Mouse (Mus musculus): ENCODE results near the gene AC109138.7. TPM values are rescaled to one million over a fixed set of nuclear protein-coding genes. Genes with fewer than 3 reads are reported as not detected.
A peak's percentile ranks its signal among the peaks of the same experiment; 100 is the strongest.

Gene AC109138.7
- not detected in 2 replicates for polyA plus RNA-seq (2015; fragmentation: Nextera tagmentation; extraction: Ambion mirVana)

GRCm38 (mm10) chr19:4214071-4214770 lies at the start of gene AC109138.7, which contains the start of gene Clcf1:
Gene AC109138.7, plus strand, starts transcription at chr19:4214357.
Gene Clcf1, plus strand, starts transcription at chr19:4214238.
- Histone ChIP-seq H3K4me3 (ENCODE audit: low read length) (peak within 1 kb of the TSS; percentile 80), H3K27ac (ENCODE audit: low read length) (peak within 1 kb of the TSS; percentile 96), H3K9me3 (ENCODE audit: control insufficient read depth, low read length) (no peaks in the 10 kb centered on the region), H3K27me3 (ENCODE audit: control insufficient read depth, insufficient read depth, low read depth, low read length) (no peaks in the 10 kb centered on the region), H3K36me3 (ENCODE audit: control insufficient read depth, insufficient read depth, low read length) (no peaks in the 10 kb centered on the region), H3K4me1 (replicated peaks; ENCODE audit: control insufficient read depth, insufficient read depth, low read length) (peaks cover 42% of the 10 kb centered on the region), H3K9ac (ENCODE audit: low read length) (peak within 1 kb of the TSS; percentile 92), H3K4me2 (ENCODE audit: low read depth, low read length) (peak within 1 kb of the TSS; percentile 94)
- WGBS: 1% methylated on average over 47 of the region's 49 CpGs
- ATAC-seq (ENCODE audit: low read depth): peak; percentile 59

- 73% methylated on average over 2 of the region's 2 CpGs for WGBS
- H3K4me1 ChIP-seq (replicated peaks; ENCODE audit: control insufficient read depth, insufficient read depth, low read length): peaks cover 12% of the 10 kb centered on the region
- no peak overlapping the region for H3K4me3 ChIP-seq (ENCODE audit: low read length)
- no peak overlapping the region for H3K9ac ChIP-seq (ENCODE audit: low read length)
- no peak for ATAC-seq (ENCODE audit: low read depth)
- H3K36me3 ChIP-seq (ENCODE audit: control insufficient read depth, insufficient read depth, low read length): peaks cover 10% of the 10 kb centered on the region; the same call in 1 of the 2 replicates
- no peaks in the 10 kb centered on the region for H3K9me3 ChIP-seq (ENCODE audit: control insufficient read depth, low read length)
- no peak overlapping the region for H3K27ac ChIP-seq (ENCODE audit: low read length)
- no peak overlapping the region for H3K4me2 ChIP-seq (ENCODE audit: low read depth, low read length)
- H3K27me3 ChIP-seq (ENCODE audit: control insufficient read depth, insufficient read depth, low read depth, low read length): no peaks in the 10 kb centered on the region
Observed at GRCm38 (mm10) chr19:4164721-4165120, 49.4 kb upstream of the AC109138.7 start.

GRCm38 (mm10) chr19:4166678-4167476 lies 47.3 kb upstream of the AC109138.7 start:
- H3K9ac ChIP-seq (ENCODE audit: low read length): no peak overlapping the region
- H3K36me3 ChIP-seq (ENCODE audit: control insufficient read depth, insufficient read depth, low read length): no peaks in the 10 kb centered on the region
- 64% methylated on average over 9 of the region's 9 CpGs for WGBS
- H3K27me3 ChIP-seq (ENCODE audit: control insufficient read depth, insufficient read depth, low read depth, low read length): no peaks in the 10 kb centered on the region
- no peak overlapping the region for H3K4me3 ChIP-seq (ENCODE audit: low read length)
- no peak overlapping the region for H3K4me2 ChIP-seq (ENCODE audit: low read depth, low read length)
- no peaks in the 10 kb centered on the region for H3K9me3 ChIP-seq (ENCODE audit: control insufficient read depth, low read length)
- ATAC-seq (ENCODE audit: low read depth): no peak
- H3K27ac ChIP-seq (ENCODE audit: low read length): no peak overlapping the region
- H3K4me1 ChIP-seq (replicated peaks; ENCODE audit: control insufficient read depth, insufficient read depth, low read length): peaks cover 25% of the 10 kb centered on the region

- ATAC-seq (ENCODE audit: low read depth): peak; percentile 96
- H3K27me3 ChIP-seq (ENCODE audit: control insufficient read depth, insufficient read depth, low read depth, low read length): no peaks in the 10 kb centered on the region
- peak overlapping the region; percentile 82 for H3K9ac ChIP-seq (ENCODE audit: low read length)
- peak overlapping the region; percentile 49 for H3K4me3 ChIP-seq (ENCODE audit: low read length)
- H3K36me3 ChIP-seq (ENCODE audit: control insufficient read depth, insufficient read depth, low read length): no peaks in the 10 kb centered on the region
- H3K9me3 ChIP-seq (ENCODE audit: control insufficient read depth, low read length): no peaks in the 10 kb centered on the region
- under 1% methylated on average over 43 of the region's 43 CpGs for WGBS
- peaks cover 14% of the 10 kb centered on the region for H3K4me1 ChIP-seq (replicated peaks; ENCODE audit: control insufficient read depth, insufficient read depth, low read length)
- H3K4me2 ChIP-seq (ENCODE audit: low read depth, low read length): peak overlapping the region; percentile 70
- H3K27ac ChIP-seq (ENCODE audit: low read length): peak overlapping the region; percentile 77
Observed at GRCm38 (mm10) chr19:4169378-4169784, 44.8 kb upstream of the AC109138.7 start.

GRCm38 (mm10) chr19:4169810-4170209 lies 44.3 kb upstream of the AC109138.7 start:
- Histone ChIP-seq H3K9ac (ENCODE audit: low read length) (peak overlapping the region; percentile 82), H3K9me3 (ENCODE audit: control insufficient read depth, low read length) (no peaks in the 10 kb centered on the region), H3K27ac (ENCODE audit: low read length) (peak overlapping the region; percentile 77), H3K4me1 (replicated peaks; ENCODE audit: control insufficient read depth, insufficient read depth, low read length) (peaks cover 14% of the 10 kb centered on the region), H3K4me2 (ENCODE audit: low read depth, low read length) (peak overlapping the region; percentile 70), H3K36me3 (ENCODE audit: control insufficient read depth, insufficient read depth, low read length) (no peaks in the 10 kb centered on the region), H3K27me3 (ENCODE audit: control insufficient read depth, insufficient read depth, low read depth, low read length) (no peaks in the 10 kb centered on the region), H3K4me3 (ENCODE audit: low read length) (peak overlapping the region; percentile 49)
- peak; percentile 58 for ATAC-seq (ENCODE audit: low read depth)
- 5% methylated on average over 27 of the region's 27 CpGs for WGBS

- WGBS: 92% methylated on average over 10 of the region's 10 CpGs
- peaks cover 14% of the 10 kb centered on the region for H3K4me1 ChIP-seq (replicated peaks; ENCODE audit: control insufficient read depth, insufficient read depth, low read length)
- no peak overlapping the region for H3K4me2 ChIP-seq (ENCODE audit: low read depth, low read length)
- no peak overlapping the region for H3K27ac ChIP-seq (ENCODE audit: low read length)
- ATAC-seq (ENCODE audit: low read depth): no peak
- H3K27me3 ChIP-seq (ENCODE audit: control insufficient read depth, insufficient read depth, low read depth, low read length): no peaks in the 10 kb centered on the region
- no peaks in the 10 kb centered on the region for H3K36me3 ChIP-seq (ENCODE audit: control insufficient read depth, insufficient read depth, low read length)
- H3K4me3 ChIP-seq (ENCODE audit: low read length): no peak overlapping the region
- no peak overlapping the region for H3K9ac ChIP-seq (ENCODE audit: low read length)
- H3K9me3 ChIP-seq (ENCODE audit: control insufficient read depth, low read length): no peaks in the 10 kb centered on the region
Observed at GRCm38 (mm10) chr19:4170723-4171392, 43.3 kb upstream of the AC109138.7 start.

- Histone ChIP-seq H3K4me1 (replicated peaks; ENCODE audit: control insufficient read depth, insufficient read depth, low read length) (peaks cover 14% of the 10 kb centered on the region), H3K36me3 (ENCODE audit: control insufficient read depth, insufficient read depth, low read length) (no peaks in the 10 kb centered on the region), H3K27ac (ENCODE audit: low read length) (0 out of 2 replicates have a peak overlapping the region, but pooled peaks have one; percentile 27), H3K27me3 (ENCODE audit: control insufficient read depth, insufficient read depth, low read depth, low read length) (no peaks in the 10 kb centered on the region), H3K9me3 (ENCODE audit: control insufficient read depth, low read length) (no peaks in the 10 kb centered on the region), H3K9ac (ENCODE audit: low read length) (peak overlapping the region; percentile 25; the same call in 1 of the 2 replicates), H3K4me3 (ENCODE audit: low read length) (no peak overlapping the region), H3K4me2 (ENCODE audit: low read depth, low read length) (no peak overlapping the region)
- ATAC-seq (ENCODE audit: low read depth): no peak
- WGBS: 49% methylated on average over 13 of the region's 13 CpGs
Observed at GRCm38 (mm10) chr19:4171393-4172290, 42.5 kb upstream of the AC109138.7 start.

GRCm38 (mm10) chr19:4172925-4173324 lies 41.2 kb upstream of the AC109138.7 start:
- peak overlapping the region; percentile 5; the same call in 1 of the 2 replicates for H3K9ac ChIP-seq (ENCODE audit: low read length)
- H3K36me3 ChIP-seq (ENCODE audit: control insufficient read depth, insufficient read depth, low read length): no peaks in the 10 kb centered on the region
- no peak for ATAC-seq (ENCODE audit: low read depth)
- H3K27me3 ChIP-seq (ENCODE audit: control insufficient read depth, insufficient read depth, low read depth, low read length): no peaks in the 10 kb centered on the region
- H3K4me3 ChIP-seq (ENCODE audit: low read length): no peak overlapping the region
- 58% methylated on average over 11 of the region's 11 CpGs for WGBS
- no peak overlapping the region for H3K4me2 ChIP-seq (ENCODE audit: low read depth, low read length)
- H3K27ac ChIP-seq (ENCODE audit: low read length): no peak overlapping the region
- H3K9me3 ChIP-seq (ENCODE audit: control insufficient read depth, low read length): no peaks in the 10 kb centered on the region
- H3K4me1 ChIP-seq (replicated peaks; ENCODE audit: control insufficient read depth, insufficient read depth, low read length): peaks cover 14% of the 10 kb centered on the region
